Mouse (Mus musculus) CH12.LX (cell line): ENCODE results near the gene Baz1b. TPM values are rescaled to one million over a fixed set of nuclear protein-coding genes. Genes with fewer than 3 reads are reported as not detected.

Experiments used
- DNase-seq: peaks from one replicate; pipeline ENCODE4 v3.0.0-alpha.2; 2013; ENCODE audit errors: extremely low read depth
- H3K27ac ChIP-seq: 2 replicates; pipeline ENCODE4 v1.5.1; 2012; ENCODE audit warnings: low read depth, mild to moderate bottlenecking, control low read depth, moderate library complexity; ENCODE audit not compliant: insufficient read depth
- H3K27me3 ChIP-seq: replicated peaks from 2 replicates; pipeline ENCODE3; 2012; ENCODE audit warnings: inconsistent platforms
- H3K36me3 ChIP-seq, 2 experiments: replicated peaks in 1 of 2; 2 replicates each; pipeline versions ENCODE3 to v1.6.1; 2012; ENCODE audit warnings: inconsistent platforms in 1 of 2, low read length in 1 of 2, mild to moderate bottlenecking in 1 of 2, mixed read lengths in 1 of 2, moderate library complexity in 1 of 2; ENCODE audit not compliant: control insufficient read depth in 1 of 2, insufficient read depth in 1 of 2
- H3K4me1 ChIP-seq, 2 experiments: 2 replicates each; pipeline ENCODE4 v1.6.1; 2012; ENCODE audit warnings: inconsistent platforms in 1 of 2, moderate library complexity in 1 of 2; ENCODE audit not compliant: insufficient read depth in 2 of 2, control insufficient read depth in 1 of 2
- H3K4me2 ChIP-seq: 2 replicates; pipeline ENCODE4 v1.6.1; 2012; ENCODE audit warnings: low read depth, mild to moderate bottlenecking, control low read depth; ENCODE audit not compliant: poor library complexity, insufficient read depth, severe bottlenecking
- H3K4me3 ChIP-seq, 3 experiments: fragments of 150-350 bp in 1 of 3; sonication (generic) in 1 of 3; replicated peaks in 1 of 3; 2 replicates each; pipeline versions ENCODE3 to v1.5.1; 2011 to 2012; ENCODE audit warnings: low read depth in 2 of 3, low read length in 2 of 3, mild to moderate bottlenecking in 2 of 3, moderate library complexity in 2 of 3, control low read depth in 1 of 3, improper control_type of control experiment in 1 of 3, inconsistent platforms in 1 of 3, mixed read lengths in 1 of 3; ENCODE audit not compliant: poor library complexity in 1 of 3
- H3K79me2 ChIP-seq: replicated peaks from 2 replicates; pipeline ENCODE4 v1.6.1; 2012; ENCODE audit warnings: mild to moderate bottlenecking, moderate library complexity; ENCODE audit not compliant: control insufficient read depth, poor library complexity, insufficient read depth, severe bottlenecking; ENCODE audit errors: extremely low read depth
- H3K9ac ChIP-seq: 2 replicates; pipeline ENCODE4 v1.6.1; 2012; ENCODE audit warnings: low read depth, mild to moderate bottlenecking, control low read depth, moderate library complexity; ENCODE audit not compliant: insufficient read depth
- H3K9me3 ChIP-seq: replicated peaks from 2 replicates; pipeline ENCODE3; 2012; ENCODE audit warnings: low read length, inconsistent platforms, mixed read lengths
- BHLHE40 ChIP-seq: IDR thresholded peaks from 2 replicates; pipeline ENCODE4 v1.6.1; 2011; ENCODE audit warnings: mild to moderate bottlenecking, low read depth, low read length, improper control_type of control experiment
- CHD1 ChIP-seq: IDR thresholded peaks from 2 replicates; pipeline ENCODE4 v1.6.1; 2012; ENCODE audit warnings: low read depth, low read length, improper control_type of control experiment, inconsistent platforms
- CHD2 ChIP-seq: IDR thresholded peaks from 2 replicates; pipeline ENCODE4 v1.6.1; 2011; ENCODE audit warnings: low read length, improper control_type of control experiment
- E2F4 ChIP-seq: IDR thresholded peaks from 2 replicates; pipeline ENCODE4 v1.6.1; 2011; ENCODE audit warnings: low read depth, low read length, improper control_type of control experiment; ENCODE audit not compliant: insufficient replicate concordance
- EP300 ChIP-seq: IDR thresholded peaks from 2 replicates; pipeline ENCODE4 v1.6.1; 2011; ENCODE audit warnings: low read length, improper control_type of control experiment
- JUN ChIP-seq: IDR thresholded peaks from 2 replicates; pipeline ENCODE4 v1.6.1; 2011; ENCODE audit warnings: low read depth, mild to moderate bottlenecking, low read length, improper control_type of control experiment, moderate library complexity; ENCODE audit not compliant: insufficient read depth
- JUND ChIP-seq: conservative IDR thresholded peaks from 2 replicates; pipeline ENCODE4 v1.6.1; 2011; ENCODE audit warnings: low read depth, low read length, improper control_type of control experiment
- KAT2A ChIP-seq: IDR thresholded peaks from 2 replicates; pipeline ENCODE4 v1.6.1; 2012; ENCODE audit warnings: low read length, improper control_type of control experiment, inconsistent platforms; ENCODE audit not compliant: insufficient replicate concordance
- MAFK ChIP-seq: IDR thresholded peaks from 2 replicates; pipeline ENCODE4 v1.6.1; 2011; ENCODE audit warnings: low read length, improper control_type of control experiment; ENCODE audit not compliant: insufficient replicate concordance
- MAZ ChIP-seq: IDR thresholded peaks from 2 replicates; pipeline ENCODE4 v1.6.1; 2012; ENCODE audit warnings: low read depth, mild to moderate bottlenecking, inconsistent platforms, low read length, improper control_type of control experiment, moderate library complexity
- MEF2A ChIP-seq: IDR thresholded peaks from 2 replicates; pipeline ENCODE4 v1.6.1; 2014; ENCODE audit warnings: low read depth, mild to moderate bottlenecking, inconsistent platforms, low read length, improper control_type of control experiment, borderline replicate concordance
- MYC ChIP-seq: IDR thresholded peaks from 2 replicates; pipeline ENCODE4 v1.6.1; 2011; ENCODE audit warnings: low read depth, mild to moderate bottlenecking, improper control_type of control experiment, low read length
- NELFE ChIP-seq: IDR thresholded peaks from 2 replicates; pipeline ENCODE4 v1.6.1; 2011; ENCODE audit warnings: low read depth, low read length, improper control_type of control experiment
- NRF1 ChIP-seq: IDR thresholded peaks from 2 replicates; pipeline ENCODE4 v1.6.1; 2014; ENCODE audit warnings: low read depth, mild to moderate bottlenecking, inconsistent platforms, low read length, improper control_type of control experiment, moderate library complexity
- RCOR1 ChIP-seq: conservative IDR thresholded peaks from 2 replicates; pipeline ENCODE4 v1.6.1; 2012; ENCODE audit warnings: low read depth, mild to moderate bottlenecking, inconsistent platforms, low read length, improper control_type of control experiment
- SIN3A ChIP-seq: IDR thresholded peaks from 2 replicates; pipeline ENCODE4 v1.6.1; 2012; ENCODE audit warnings: low read length, improper control_type of control experiment, inconsistent platforms
- SMC3 ChIP-seq: IDR thresholded peaks from 2 replicates; pipeline ENCODE4 v1.6.1; 2011; ENCODE audit warnings: low read depth, low read length, improper control_type of control experiment
- UBTF ChIP-seq: IDR thresholded peaks from 2 replicates; pipeline ENCODE4 v1.6.1; 2012; ENCODE audit warnings: low read depth, mild to moderate bottlenecking, inconsistent platforms, low read length, improper control_type of control experiment, moderate library complexity
- USF1 ChIP-seq: IDR thresholded peaks from 2 replicates; pipeline ENCODE4 v1.6.1; 2014; ENCODE audit warnings: low read depth, mild to moderate bottlenecking, inconsistent platforms, low read length, improper control_type of control experiment
- USF2 ChIP-seq: conservative IDR thresholded peaks from 2 replicates; pipeline ENCODE4 v1.6.1; 2011; ENCODE audit warnings: low read depth, low read length, improper control_type of control experiment
- ZC3H11A ChIP-seq: IDR thresholded peaks from 2 replicates; pipeline ENCODE4 v1.6.1; 2012; ENCODE audit warnings: low read depth, mild to moderate bottlenecking, inconsistent platforms, low read length, improper control_type of control experiment
- ZKSCAN1 ChIP-seq: IDR thresholded peaks from 2 replicates; pipeline ENCODE4 v1.6.1; 2012; ENCODE audit warnings: low read depth, inconsistent platforms, low read length, improper control_type of control experiment, borderline replicate concordance
- ZMIZ1 ChIP-seq: IDR thresholded peaks from 2 replicates; pipeline ENCODE4 v1.6.1; 2012; ENCODE audit warnings: low read depth, mild to moderate bottlenecking, inconsistent platforms, low read length, improper control_type of control experiment
- ZNF384 ChIP-seq: IDR thresholded peaks from 2 replicates; pipeline ENCODE4 v1.6.1; 2012; ENCODE audit warnings: low read depth, low read length, improper control_type of control experiment, inconsistent platforms
- dilution Hi-C: fragments of 300-500 bp; cut with MboI; formaldehyde crosslinking; loops from 2 replicates; pipeline ENCODE4 v1.14.3; 2020; ENCODE audit warnings: low sequenced_read_pairs; ENCODE audit not compliant: extremely low pct_unique_long_range_greater_than_20kb, extremely low pct_ligation_motif_present
- in situ Hi-C: fragments of 300-500 bp; cut with MboI; formaldehyde crosslinking; loops from 3 replicates; pipeline ENCODE4 v1.14.3; 2019; ENCODE audit warnings: low sequenced_read_pairs, low pct_ligation_motif_present, low pct_unique_long_range_greater_than_20kb, mixed read lengths
- polyA plus RNA-seq: library from polyadenylated mRNA; unstranded; fragments of >175 nt; gene quantifications from 2 replicates; pipeline ENCODE4 v1.2.1, GENCODE M21; 2012; ENCODE audit warnings: low read depth; ENCODE audit not compliant: insufficient read length
- total RNA-seq, 2 experiments: library from RNA; depleted of rRNA; stranded (reverse); fragments of 300-350 nt in 1 of 2; fragments of >200 nt in 1 of 2; gene quantifications; 2 replicates each; pipeline ENCODE4 v1.2.3; 2012 to 2014

Gene Baz1b
- total and polyA plus RNA-seq, 3 experiments, result 53.3 to 85.4 (median 60.0) TPM

- H3K4me3 ChIP-seq, result no peak overlapping the region
- DNase-seq, result no peak
- no peaks in the 10 kb centered on the region for H3K79me2 ChIP-seq
- dilution Hi-C loops, result no loop called here
- H3K4me1 ChIP-seq, result no peaks in the 10 kb centered on the region
- H3K9ac ChIP-seq, result no peak overlapping the region
- peaks cover 56% of the 10 kb centered on the region for H3K27me3 ChIP-seq
- TF ChIP-seq UBTF, result no peak
- no peak for TF ChIP-seq ZMIZ1
- TF ChIP-seq NELFE, result no peak
- no peak overlapping the region for H3K4me2 ChIP-seq
- peaks cover 6% of the 10 kb centered on the region for H3K9me3 ChIP-seq
- in situ Hi-C loops, result loop anchor here (5.0 kb wide), 2 partner anchors 50 to 170 kb away; no protein-coding TSS in a partner anchor
- no peak overlapping the region for H3K27ac ChIP-seq
- H3K36me3 ChIP-seq, result no peaks in the 10 kb centered on the region
Measured at GRCm38 (mm10) chr5:135286926-135287325, 99.9 kb downstream of the Baz1b start.

GRCm38 (mm10) chr5:135290703-135291102, 103.6 kb downstream of the Baz1b start:
- in situ Hi-C loops, result no loop called here
- Histone ChIP-seq H3K4me2 (no peak overlapping the region), H3K36me3 (no peaks in the 10 kb centered on the region), H3K27me3 (peaks cover 53% of the 10 kb centered on the region), H3K27ac (no peak overlapping the region), H3K9ac (no peak overlapping the region), H3K4me3 (no peak overlapping the region), H3K79me2 (no peaks in the 10 kb centered on the region), H3K9me3 (peaks cover 12% of the 10 kb centered on the region), H3K4me1 (no peaks in the 10 kb centered on the region)
- no peak for DNase-seq
- TF ChIP-seq MAFK (no peak), JUN (no peak), JUND (no peak), SIN3A (no peak), USF2 (no peak), CHD2 (no peak), ZMIZ1 (no peak), NRF1 (no peak), ZKSCAN1 (no peak), MEF2A (no peak), E2F4 (no peak), BHLHE40 (no peak), RCOR1 (no peak), UBTF (no peak), CHD1 (no peak)
- dilution Hi-C loops, result no loop called here

GRCm38 (mm10) chr5:135291193-135291592, 104.1 kb downstream of the Baz1b start:
- H3K4me1 ChIP-seq, result no peaks in the 10 kb centered on the region
- dilution Hi-C loops, result no loop called here
- in situ Hi-C loops, result no loop called here
- H3K9me3 ChIP-seq, result peaks cover 12% of the 10 kb centered on the region
- no peak overlapping the region for H3K9ac ChIP-seq
- H3K36me3 ChIP-seq, result no peaks in the 10 kb centered on the region
- no peak overlapping the region for H3K4me3 ChIP-seq
- no peak overlapping the region for H3K27ac ChIP-seq
- no peaks in the 10 kb centered on the region for H3K79me2 ChIP-seq
- no peak for DNase-seq
- H3K4me2 ChIP-seq, result no peak overlapping the region
- peaks cover 54% of the 10 kb centered on the region for H3K27me3 ChIP-seq
- TF ChIP-seq ZC3H11A (no peak), KAT2A (no peak), ZMIZ1 (no peak), NELFE (no peak), EP300 (no peak), SMC3 (no peak), USF1 (no peak), MYC (no peak), JUN (no peak), E2F4 (no peak), ZNF384 (no peak), MAZ (no peak), CHD2 (no peak)
